8 mouse cellular contexts compared by ENCODE assay signal in genomic region chr7:126760956-126761355, GRCm38 (mm10). TPM values are rescaled to one million over a fixed set of nuclear protein-coding genes. Genes with fewer than 3 reads are reported as not detected.
DNase-seq lines count a peak whose midpoint lies in the region; ATAC-seq lines count a peak whose summit lies in the region.

No protein-coding gene starts in this region.

- H3K27me3 ChIP-seq in kidney, embryonic 16.5 days (ENCODE audit: insufficient read depth, low read length) = no peaks in the 10 kb centered on the region
- H3K27me3 ChIP-seq in embryonic facial prominence, embryonic 10.5 days (replicated peaks; ENCODE audit: low read depth, poor library complexity, severe bottlenecking) = no peaks in the 10 kb centered on the region
- H3K27me3 ChIP-seq in hindbrain, embryonic 14.5 days (ENCODE audit: control insufficient read depth, insufficient read depth, low read length) = no peaks in the 10 kb centered on the region
- H3K27me3 ChIP-seq in midbrain, embryonic 16.5 days (ENCODE audit: control insufficient read depth, insufficient read depth, low read depth, low read length) = no peaks in the 10 kb centered on the region

- ATAC-seq in kidney, embryonic 16.5 days (ENCODE audit: low FRiP score, low TSS enrichment) = no peak
- no peak for ATAC-seq in hindbrain, embryonic 14.5 days (ENCODE audit: low FRiP score)
- ATAC-seq in midbrain, embryonic 16.5 days = no peak

- peak overlapping the region; percentile 92; the same call in 1 of the 2 replicates for H3K9ac ChIP-seq in kidney, embryonic 16.5 days (replicated peaks; ENCODE audit: low read length)
- peak overlapping the region; percentile 81 for H3K9ac ChIP-seq in hindbrain, embryonic 14.5 days
- peak overlapping the region; percentile 92; the same call in 1 of the 2 replicates for H3K9ac ChIP-seq in midbrain, embryonic 16.5 days (ENCODE audit: low read depth, low read length)

- H3K4me2 ChIP-seq in kidney, embryonic 16.5 days (replicated peaks; ENCODE audit: low read depth, low read length) = peak overlapping the region; percentile 84
- peak overlapping the region; percentile 77 for H3K4me2 ChIP-seq in hindbrain, embryonic 14.5 days (replicated peaks)
- peak overlapping the region; percentile 76 for H3K4me2 ChIP-seq in midbrain, embryonic 16.5 days (ENCODE audit: low read length)

- peaks cover 20% of the 10 kb centered on the region for H3K36me3 ChIP-seq in kidney, embryonic 16.5 days (ENCODE audit: insufficient read depth, low read length)
- peaks cover 48% of the 10 kb centered on the region for H3K36me3 ChIP-seq in embryonic facial prominence, embryonic 10.5 days (replicated peaks)
- H3K36me3 ChIP-seq in hindbrain, embryonic 14.5 days (replicated peaks; ENCODE audit: control insufficient read depth, insufficient read depth) = peaks cover 32% of the 10 kb centered on the region
- H3K36me3 ChIP-seq in midbrain, embryonic 16.5 days (ENCODE audit: control insufficient read depth, insufficient read depth, low read length) = peaks cover 15% of the 10 kb centered on the region

- peaks cover 27% of the 10 kb centered on the region for H3K4me1 ChIP-seq in kidney, embryonic 16.5 days (ENCODE audit: insufficient read depth, low read length)
- H3K4me1 ChIP-seq in embryonic facial prominence, embryonic 10.5 days = peaks cover 50% of the 10 kb centered on the region
- H3K4me1 ChIP-seq in hindbrain, embryonic 14.5 days (replicated peaks; ENCODE audit: control insufficient read depth, insufficient read depth, low read length) = peaks cover 28% of the 10 kb centered on the region
- peaks cover 21% of the 10 kb centered on the region for H3K4me1 ChIP-seq in midbrain, embryonic 16.5 days (ENCODE audit: control insufficient read depth, insufficient read depth, low read length)

- 62% methylated on average over 4 of the region's 4 CpGs for WGBS in kidney, embryonic 16.5 days
- 74% methylated on average over 4 of the region's 4 CpGs for WGBS in embryonic facial prominence, embryonic 10.5 days
- WGBS in hindbrain, embryonic 14.5 days = 69% methylated on average over 4 of the region's 4 CpGs
- WGBS in midbrain, embryonic 16.5 days = 65% methylated on average over 4 of the region's 4 CpGs

- H3K4me3 ChIP-seq in kidney, embryonic 16.5 days (ENCODE audit: low read length) = peak overlapping the region; percentile 88
- peak overlapping the region; percentile 91; the same call in 1 of the 2 replicates for H3K4me3 ChIP-seq in embryonic facial prominence, embryonic 10.5 days
- H3K4me3 ChIP-seq in hindbrain, embryonic 14.5 days (replicated peaks; ENCODE audit: low read length) = peak overlapping the region; percentile 78
- H3K4me3 ChIP-seq in midbrain, embryonic 16.5 days (ENCODE audit: low read depth, low read length) = peak overlapping the region; percentile 77

- H3K9me3 ChIP-seq in kidney, embryonic 16.5 days (ENCODE audit: low read length) = no peaks in the 10 kb centered on the region
- no peaks in the 10 kb centered on the region for H3K9me3 ChIP-seq in embryonic facial prominence, embryonic 10.5 days
- no peaks in the 10 kb centered on the region for H3K9me3 ChIP-seq in hindbrain, embryonic 14.5 days (ENCODE audit: control insufficient read depth, low read length)
- H3K9me3 ChIP-seq in midbrain, embryonic 16.5 days (replicated peaks; ENCODE audit: control insufficient read depth, low read length, poor library complexity, severe bottlenecking) = no peaks in the 10 kb centered on the region

- no peak for DNase-seq in kidney, adult 18-20 months
- DNase-seq in embryonic facial prominence, embryonic 10.5 days (ENCODE audit: low spot score) = no peak
- DNase-seq in hindbrain, embryonic 14.5 days (ENCODE audit: low spot score) = no peak
- no peak for DNase-seq in c-Kit-positive CD71-positive TER-119-positive erythroid progenitor cells, embryonic 14.5 days (ENCODE audit: low spot score)
- no peak for DNase-seq in urinary bladder, postnatal 25 days (ENCODE audit: low spot score)
- no peak for DNase-seq in urinary bladder, adult 2 months (ENCODE audit: low spot score)

- H3K27ac ChIP-seq in kidney, embryonic 16.5 days (ENCODE audit: low read length) = peak overlapping the region; percentile 95
- peak overlapping the region; percentile 97 for H3K27ac ChIP-seq in embryonic facial prominence, embryonic 10.5 days (replicated peaks)
- peak overlapping the region; percentile 87 for H3K27ac ChIP-seq in hindbrain, embryonic 14.5 days
- peak overlapping the region; percentile 91; the same call in 1 of the 2 replicates for H3K27ac ChIP-seq in midbrain, embryonic 16.5 days (ENCODE audit: low read length)

RNA-seq across cellular contexts. Expression of gene Mapk3, which starts 1.6 kb away (rescaled TPM):
- polyA plus RNA-seq in kidney, embryonic 16.5 days (2015; fragmentation: Nextera tagmentation; extraction: Ambion mirVana) = 77.9 and 79.5 TPM in 2 replicates
- 51.9 and 57.2 TPM in 2 replicates for polyA plus RNA-seq in embryonic facial prominence, embryonic 10.5 days (2016; fragmentation: Nextera tagmentation; extraction: Ambion mirVana)
- 96.5 and 97.0 TPM in 2 replicates for polyA plus RNA-seq in hindbrain, embryonic 14.5 days (2014; fragmentation: Nextera tagmentation; extraction: Ambion mirVana)
- polyA plus RNA-seq in midbrain, embryonic 16.5 days (2015; fragmentation: Nextera tagmentation; extraction: Ambion mirVana) = 111 and 112 TPM in 2 replicates
- 214 TPM in 2 replicates for polyA plus RNA-seq in urinary bladder, adult 2 months (2012; rRNA removed)

RNA-seq across cellular contexts. Expression of gene Gdpd3, which starts 5.2 kb away (rescaled TPM):
- 1.8 and 2.0 TPM in 2 replicates for polyA plus RNA-seq in kidney, embryonic 16.5 days (2015; fragmentation: Nextera tagmentation; extraction: Ambion mirVana)
- 0.96 and 1.8 TPM in 2 replicates for polyA plus RNA-seq in embryonic facial prominence, embryonic 10.5 days (2016; fragmentation: Nextera tagmentation; extraction: Ambion mirVana)
- 1.0 and 1.8 TPM in 2 replicates for polyA plus RNA-seq in hindbrain, embryonic 14.5 days (2014; fragmentation: Nextera tagmentation; extraction: Ambion mirVana)
- polyA plus RNA-seq in midbrain, embryonic 16.5 days (2015; fragmentation: Nextera tagmentation; extraction: Ambion mirVana) = 0.95 and 1.5 TPM in 2 replicates
- 15.7 and 28.5 TPM in 2 replicates for polyA plus RNA-seq in urinary bladder, adult 2 months (2012; rRNA removed)

RNA-seq across cellular contexts. Expression of gene Ypel3, which starts 15.8 kb away (rescaled TPM):
- 95.8 and 101 TPM in 2 replicates for polyA plus RNA-seq in kidney, embryonic 16.5 days (2015; fragmentation: Nextera tagmentation; extraction: Ambion mirVana)
- 51.1 and 64.4 TPM in 2 replicates for polyA plus RNA-seq in embryonic facial prominence, embryonic 10.5 days (2016; fragmentation: Nextera tagmentation; extraction: Ambion mirVana)
- 206 and 218 TPM in 2 replicates for polyA plus RNA-seq in hindbrain, embryonic 14.5 days (2014; fragmentation: Nextera tagmentation; extraction: Ambion mirVana)
- polyA plus RNA-seq in midbrain, embryonic 16.5 days (2015; fragmentation: Nextera tagmentation; extraction: Ambion mirVana) = 162 and 191 TPM in 2 replicates
- polyA plus RNA-seq in urinary bladder, adult 2 months (2012; rRNA removed) = 188 and 213 TPM in 2 replicates

RNA-seq across cellular contexts. Expression of gene Tbx6, which starts 20.3 kb away (rescaled TPM):
- polyA plus RNA-seq in kidney, embryonic 16.5 days (2015; fragmentation: Nextera tagmentation; extraction: Ambion mirVana) = 0.29 and 0.78 TPM in 2 replicates
- polyA plus RNA-seq in embryonic facial prominence, embryonic 10.5 days (2016; fragmentation: Nextera tagmentation; extraction: Ambion mirVana) = 0.36 and 0.60 TPM in 2 replicates
- 0.21 and 0.26 TPM in 2 replicates for polyA plus RNA-seq in hindbrain, embryonic 14.5 days (2014; fragmentation: Nextera tagmentation; extraction: Ambion mirVana)
- 0.51 and 0.64 TPM in 2 replicates for polyA plus RNA-seq in midbrain, embryonic 16.5 days (2015; fragmentation: Nextera tagmentation; extraction: Ambion mirVana)
- polyA plus RNA-seq in urinary bladder, adult 2 months (2012; rRNA removed) = 1.3 and 1.4 TPM in 2 replicates

RNA-seq across cellular contexts. Expression of gene Ppp4c, which starts 31.3 kb away (rescaled TPM):
- 267 and 271 TPM in 2 replicates for polyA plus RNA-seq in kidney, embryonic 16.5 days (2015; fragmentation: Nextera tagmentation; extraction: Ambion mirVana)
- 390 and 408 TPM in 2 replicates for polyA plus RNA-seq in embryonic facial prominence, embryonic 10.5 days (2016; fragmentation: Nextera tagmentation; extraction: Ambion mirVana)
- 177 and 182 TPM in 2 replicates for polyA plus RNA-seq in hindbrain, embryonic 14.5 days (2014; fragmentation: Nextera tagmentation; extraction: Ambion mirVana)
- 155 and 182 TPM in 2 replicates for polyA plus RNA-seq in midbrain, embryonic 16.5 days (2015; fragmentation: Nextera tagmentation; extraction: Ambion mirVana)
- 106 and 121 TPM in 2 replicates for polyA plus RNA-seq in urinary bladder, adult 2 months (2012; rRNA removed)
